Mouse (Mus musculus) gastrocnemius, postnatal 36 days (tissue): Measurements from ENCODE around the gene Dop1a. TPM values are rescaled to one million over a fixed set of nuclear protein-coding genes. Genes with fewer than 3 reads are reported as not detected.
A peak's percentile ranks its signal among the peaks of the same experiment; 100 is the strongest.
"Not testable (repeated sequence)": the region's sequence is repeated elsewhere in the genome, so short reads cannot be mapped to it uniquely, and the experiment has no call there.

ENCODE experiments used
- DNase-seq, 2 experiments: peaks; one replicate each; pipeline ENCODE4 v3.0.0; 2022
- intact Hi-C: fragments of 180-260 bp; cut with DNase I; formaldehyde crosslinking; loops from one replicate; pipeline ENCODE4 v1.15.1; 2025
- total RNA-seq, 2 experiments: library from RNA; stranded (reverse); gene quantifications; 2 replicates each; pipeline ENCODE4 v1.2.3; 2021

The Dop1a gene
- total RNA-seq, 2 experiments from 2014 or later = 9.1 to 10.1 TPM

GRCm38 (mm10) chr9:86572196-86572595 lies 105.2 kb downstream of the Dop1a start:
- intact Hi-C loops = loop anchor here (5.0 to 10.0 kb wide), 2 partner anchors 105 to 827 kb away; partner anchors contain the start of genes Dop1a and Ibtk
- no peak for DNase-seq

GRCm38 (mm10) chr9:86572636-86573291 lies 105.8 kb downstream of the Dop1a start:
- intact Hi-C loops = loop anchor here (5.0 to 10.0 kb wide), 2 partner anchors 105 to 828 kb away; partner anchors contain the start of genes Dop1a and Ibtk
- peak; percentile 59 to 74 for DNase-seq

GRCm38 (mm10) chr9:86573616-86574303 lies 106.8 kb downstream of the Dop1a start:
- no peak for DNase-seq
- intact Hi-C loops = loop anchor here (5.0 to 10.0 kb wide), 2 partner anchors 106 to 829 kb away; partner anchors contain the start of genes Dop1a and Ibtk

DNA sequence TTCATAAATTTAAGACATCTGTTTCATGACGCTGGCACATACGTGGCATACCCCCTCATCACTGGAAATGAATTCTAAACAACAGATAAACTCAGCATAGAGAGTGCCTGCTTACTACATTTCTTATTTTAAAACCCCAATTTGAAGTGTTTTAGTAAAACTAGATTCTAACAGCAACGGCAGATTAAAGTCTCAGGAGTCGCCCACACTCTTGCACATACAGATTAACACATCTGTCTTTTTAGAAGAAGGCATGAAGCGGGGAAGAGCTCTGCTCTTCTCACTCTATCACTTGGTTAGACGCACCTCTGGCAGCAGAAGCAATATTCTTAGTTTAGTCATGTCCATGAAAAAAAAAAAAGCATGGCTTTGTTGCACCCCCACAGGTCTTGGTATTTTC lies 108.2 kb downstream of the Dop1a start:
- intact Hi-C loops = loop anchor here (10.0 kb wide), 1 partner anchor 830 kb away; the partner anchor contains the start of gene Ibtk
- no peak for DNase-seq

DNA sequence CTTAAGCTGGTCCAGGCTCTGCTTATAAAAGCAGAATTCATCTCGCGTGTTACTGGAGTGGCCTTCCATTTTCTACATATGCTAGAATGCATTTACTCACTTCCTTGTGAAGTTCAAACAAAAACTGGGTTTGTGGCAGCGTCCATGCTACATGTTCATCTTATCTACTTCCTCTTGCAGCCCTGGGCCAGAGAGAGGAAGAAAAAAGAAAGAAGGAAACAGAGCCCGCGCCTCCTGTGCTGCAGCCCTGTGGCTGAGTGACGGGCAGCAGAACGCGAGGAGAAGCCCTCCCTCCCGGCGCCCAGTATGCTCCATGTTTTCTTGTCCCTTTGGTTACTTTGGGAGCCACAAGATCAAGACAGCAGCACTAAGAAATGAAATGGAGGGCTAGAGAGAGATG lies 112.7 kb downstream of the Dop1a start:
- DNase-seq = no peak
- intact Hi-C loops = loop anchor here (10.0 kb wide), 1 partner anchor 835 kb away; the partner anchor contains the start of gene Ibtk

DNA sequence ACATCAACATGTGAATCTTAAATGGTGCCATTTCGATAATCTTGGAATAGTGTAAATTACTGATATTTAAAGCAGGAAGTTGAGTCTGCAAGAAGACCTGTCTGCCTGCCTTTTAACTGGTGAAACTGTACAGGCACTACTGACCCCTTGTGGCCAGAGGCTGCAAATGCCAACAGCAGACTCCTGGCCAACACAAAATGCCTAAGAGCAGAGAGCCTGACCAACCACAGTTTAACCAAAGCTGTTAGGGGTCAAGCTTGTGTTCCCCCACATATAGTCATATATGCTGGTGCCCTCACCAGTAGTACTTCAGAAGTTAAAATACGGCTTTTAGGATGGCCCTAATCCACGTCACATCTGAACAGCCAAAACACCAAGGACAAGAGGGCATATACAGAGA lies 116.8 kb downstream of the Dop1a start:
- intact Hi-C loops = no loop called here

GRCm38 (mm10) chr9:86587019-86587795 lies 120.3 kb downstream of the Dop1a start:
- DNase-seq = no peak
- intact Hi-C loops = no loop called here

More for the DNA sequence above, 116.8 kb downstream of the Dop1a start:
- DNase-seq = peak; percentile 41 to 43

GRCm38 (mm10) chr9:86592676-86593668 lies 126.0 kb downstream of the Dop1a start:
- intact Hi-C loops = loop anchor here (5.0 kb wide), 1 partner anchor 209 kb away; no protein-coding TSS in a partner anchor
- no peak for DNase-seq

DNA sequence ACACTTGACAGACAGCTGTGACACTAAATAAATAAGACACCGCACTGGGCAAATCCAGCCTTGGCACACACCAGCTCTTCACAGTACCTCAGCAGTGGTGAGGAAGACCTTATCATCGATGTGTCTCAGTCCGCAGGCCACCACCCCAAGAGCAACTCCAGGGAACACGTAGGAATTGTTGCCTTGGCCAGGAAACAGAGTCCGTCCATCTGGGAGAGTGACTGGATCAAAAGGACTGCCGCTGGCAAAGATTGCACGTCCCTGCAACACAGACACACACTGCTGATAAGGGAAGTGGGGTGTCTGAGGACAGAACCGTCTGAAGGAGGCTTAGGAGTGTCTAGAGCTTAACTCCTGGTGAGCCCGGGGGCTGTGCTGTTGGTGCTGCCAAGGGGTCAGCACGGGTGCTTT lies 127.4 kb downstream of the Dop1a start:
- intact Hi-C loops = loop anchor here (5.0 kb wide), 1 partner anchor 208 kb away; no protein-coding TSS in a partner anchor
- DNase-seq = not testable (repeated sequence)

DNA sequence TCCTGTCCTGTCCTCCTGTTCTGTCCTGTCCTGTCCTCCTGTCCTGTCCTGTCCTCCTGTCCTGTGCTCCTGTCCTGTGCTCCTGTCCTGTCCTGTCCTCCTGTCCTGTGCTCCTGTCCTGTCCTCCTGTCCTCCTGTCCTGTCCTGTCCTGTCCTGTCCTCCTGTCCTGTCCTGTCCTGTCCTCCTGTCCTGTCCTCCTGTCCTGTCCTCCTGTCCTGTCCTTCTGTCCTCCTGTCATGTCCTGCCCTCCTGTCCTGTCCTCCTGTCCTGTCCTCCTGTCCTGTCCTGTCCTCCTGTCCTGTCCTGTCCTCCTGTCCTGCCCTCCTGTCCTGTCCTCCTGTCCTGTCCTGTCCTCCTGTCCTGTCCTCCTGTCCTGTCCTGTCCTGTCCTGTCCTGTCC lies 130.0 kb downstream of the Dop1a start:
- intact Hi-C loops, DNase-seq: not testable (repeated sequence)

DNA sequence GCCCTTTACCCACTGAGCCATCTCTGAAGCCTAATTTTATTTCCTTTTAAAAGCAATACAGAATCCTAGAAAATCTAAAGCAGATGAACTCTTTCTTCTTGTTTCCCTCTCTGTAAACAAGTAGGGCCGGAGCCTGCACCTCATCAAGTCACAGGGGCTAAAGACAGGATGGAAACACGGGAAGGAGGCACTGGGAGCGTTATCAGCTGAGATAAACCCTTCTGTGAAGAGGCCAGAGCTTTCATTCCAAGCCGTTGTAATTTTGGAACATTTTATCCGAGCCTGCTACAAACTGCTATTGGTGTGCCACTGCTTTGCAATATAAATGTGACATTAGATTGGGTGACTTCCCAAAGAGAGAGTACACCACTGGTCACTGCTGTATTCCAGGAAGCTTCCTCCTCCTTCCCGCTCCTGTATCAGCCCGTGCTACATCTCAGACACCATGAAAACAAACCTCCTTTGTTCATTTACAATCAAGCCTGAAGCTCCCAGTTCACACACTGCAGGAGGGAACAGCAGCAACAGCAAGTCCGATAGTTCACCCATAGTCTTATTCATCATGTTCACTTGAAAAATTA lies 132.9 kb downstream of the Dop1a start:
- intact Hi-C loops = no loop called here
- DNase-seq = no peak

Other genes with a start within 250 kb of the Dop1a start
- 1 to 10 TPM; 2.6 to 2.8 TPM for gene Ube2cbp, start 2.2 kb upstream of the Dop1a start, total RNA-seq
- 1 to 10 TPM; 3.3 to 4.1 TPM for gene Pgm3, start 104.7 kb downstream of the Dop1a start, total RNA-seq
- gene Rwdd2a, start 104.8 kb downstream of the Dop1a start, total RNA-seq = under 1 TPM in 1 of 2 experiments, not detected in 1; 0.32 TPM
- 100 to 1,000 TPM; 139 to 175 TPM for gene Me1, start 228.8 kb downstream of the Dop1a start, total RNA-seq